Mouse (Mus musculus) liver, embryonic 14.5 days (tissue): ENCODE measurements at regions not wholly inside any gene's neighbourhood (a gene's known extent, or its start where the extent isn't known, plus 50 kb on each side); places are given as distances from the start of the nearest gene placed in this dataset.

Experiments
- ATAC-seq: fragments of 200-750 bp; cut with Nextera tagmentation; 2 replicates; pipeline ENCODE4 v1.8.0; 2017; ENCODE audit warnings: moderate number of reproducible peaks, mild to moderate bottlenecking, moderate library complexity; ENCODE audit not compliant: insufficient read depth
- DNase-seq, 3 experiments: peaks; one replicate each; pipeline ENCODE4 v3.0.0-alpha.2; 2012 to 2013; ENCODE audit warnings: low read depth in 3 of 3, low spot score in 3 of 3
- H3K27ac ChIP-seq: fragments of 300-500 bp; sonication (generic); 2 replicates; pipeline ENCODE4 v1.5.1; 2014; ENCODE audit warnings: moderate library complexity, mild to moderate bottlenecking, control low read depth, inconsistent platforms
- H3K27me3 ChIP-seq: fragments of 300-500 bp; sonication (generic); 2 replicates; pipeline ENCODE4 v1.6.1; 2014; ENCODE audit warnings: mild to moderate bottlenecking, low read length, moderate library complexity; ENCODE audit not compliant: control insufficient read depth, insufficient read depth
- H3K36me3 ChIP-seq: fragments of 300-500 bp; sonication (generic); replicated peaks from 2 replicates; pipeline ENCODE4 v1.6.1; 2014; ENCODE audit warnings: low read depth; ENCODE audit not compliant: control insufficient read depth, insufficient read depth
- H3K4me1 ChIP-seq, 2 experiments: fragments of 200-500 bp in 1 of 2; fragments of 300-500 bp in 1 of 2; sonication (generic) in 1 of 2; replicated peaks; 2 replicates each; pipeline ENCODE4 v1.6.1; 2012 to 2014; ENCODE audit warnings: antibody characterized with exemption in 1 of 2, inconsistent platforms in 1 of 2, low read length in 1 of 2; ENCODE audit not compliant: control insufficient read depth in 2 of 2, insufficient read depth in 2 of 2
- H3K4me2 ChIP-seq: fragments of 300-500 bp; sonication (generic); 2 replicates; pipeline ENCODE4 v1.6.1; 2014; ENCODE audit warnings: low read depth, mild to moderate bottlenecking, control low read depth, moderate library complexity
- H3K4me3 ChIP-seq, 2 experiments: fragments of 200-500 bp in 1 of 2; fragments of 300-500 bp in 1 of 2; sonication (generic) in 1 of 2; 2 replicates each; pipeline ENCODE4 v1.5.1; 2012 to 2014; ENCODE audit warnings: low read depth in 2 of 2, low read length in 2 of 2, mild to moderate bottlenecking in 2 of 2, control low read depth in 1 of 2, inconsistent platforms in 1 of 2, moderate library complexity in 1 of 2; ENCODE audit not compliant: insufficient read depth in 1 of 2
- H3K9ac ChIP-seq: fragments of 300-500 bp; sonication (generic); replicated peaks from 2 replicates; pipeline ENCODE4 v1.6.1; 2014; ENCODE audit warnings: mild to moderate bottlenecking, control low read depth, moderate library complexity
- H3K9me3 ChIP-seq: fragments of 300-500 bp; sonication (generic); 2 replicates; pipeline ENCODE4 v1.6.1; 2016; ENCODE audit warnings: low read length, mixed read lengths; ENCODE audit not compliant: control insufficient read depth
- CTCF ChIP-seq: IDR thresholded peaks from 2 replicates; pipeline ENCODE4 v1.5.1; 2016; ENCODE audit warnings: antibody characterized with exemption, low read depth, control low read depth
- EP300 ChIP-seq: IDR thresholded peaks from 2 replicates; pipeline ENCODE4 v1.6.1; 2016; ENCODE audit warnings: antibody characterized with exemption, low read depth
- WGBS: fragments of 180-500 bp; shearing (Covaris S2); extraction: QIAGEN DNeasy Blood & Tissue Kit; methylation state at CpG from one replicate; pipeline ENCODE4 v1.1.7; 2014; ENCODE audit not compliant: insufficient replicate concordance; 5-methylcytosine and 5-hydroxymethylcytosine counted together

DNA sequence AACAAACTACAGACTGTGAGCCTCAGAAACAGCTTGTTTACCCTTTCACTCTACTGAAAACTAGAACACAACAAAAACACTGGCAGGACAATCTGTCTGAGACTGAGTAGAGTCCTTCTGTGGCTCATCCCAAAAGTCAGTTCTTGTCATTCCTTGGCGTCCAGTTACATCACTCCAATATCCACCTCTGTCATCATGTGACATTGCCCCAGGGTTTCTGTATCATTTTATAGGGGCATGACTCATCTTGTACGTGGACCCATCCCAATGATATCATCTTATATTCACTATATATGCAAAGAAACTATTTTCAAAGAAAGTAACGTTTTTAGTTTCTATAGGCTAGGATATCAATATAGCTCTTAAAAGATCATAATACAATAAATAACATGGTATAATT is 152.3 kb downstream of the Dkk2 start:
- Histone ChIP-seq H3K4me1 (no peaks in the 10 kb centered on the region), H3K36me3 (no peaks in the 10 kb centered on the region), H3K9me3 (no peaks in the 10 kb centered on the region), H3K4me2 (no peak overlapping the region), H3K27ac (no peak overlapping the region), H3K9ac (no peak overlapping the region), H3K4me3 (no peak overlapping the region), H3K27me3 (no peaks in the 10 kb centered on the region)
- no peak for ATAC-seq
- WGBS: 53% methylated on average over 3 of the region's 3 CpGs
- no peak for DNase-seq
- TF ChIP-seq CTCF (no peak), EP300 (no peak)

- no peak overlapping the region for H3K27ac ChIP-seq
- H3K4me3 ChIP-seq: no peak overlapping the region
- DNase-seq: no peak
- no peaks in the 10 kb centered on the region for H3K36me3 ChIP-seq
- no peak overlapping the region for H3K4me2 ChIP-seq
- ATAC-seq: no peak
- H3K9me3 ChIP-seq: no peaks in the 10 kb centered on the region
- TF ChIP-seq CTCF: no peak
- no peak for TF ChIP-seq EP300
- WGBS: 50% methylated on average over 1 of the region's 1 CpGs
- no peak overlapping the region for H3K9ac ChIP-seq
- no peaks in the 10 kb centered on the region for H3K27me3 ChIP-seq
- H3K4me1 ChIP-seq: no peaks in the 10 kb centered on the region
Measured at GRCm38 (mm10) chr3:132257834-132258233, 172.7 kb downstream of the Dkk2 start.

DNA sequence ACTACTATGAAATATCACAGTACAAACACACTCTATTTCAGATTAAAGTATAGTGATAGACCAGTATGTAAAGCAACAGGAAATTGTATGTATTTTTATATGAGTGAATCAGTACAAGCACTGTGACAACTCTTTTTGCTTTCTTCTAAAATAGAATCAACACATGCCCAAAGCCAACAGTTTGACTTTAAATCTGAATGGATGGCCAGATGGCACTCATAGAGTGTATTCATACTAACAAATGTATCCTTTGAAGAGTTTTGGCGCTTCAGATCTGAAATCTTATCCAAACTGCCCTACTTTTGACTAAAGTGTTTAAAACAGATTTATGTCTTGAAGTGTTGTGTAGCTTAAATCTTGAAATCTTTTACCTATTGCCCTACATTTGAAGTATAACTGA is 184.5 kb downstream of the Dkk2 start:
- TF ChIP-seq EP300: no peak
- no peak for TF ChIP-seq CTCF
- H3K4me1 ChIP-seq: no peaks in the 10 kb centered on the region
- no peaks in the 10 kb centered on the region for H3K9me3 ChIP-seq
- no peak overlapping the region for H3K4me2 ChIP-seq
- no peak overlapping the region for H3K27ac ChIP-seq
- ATAC-seq: no peak
- H3K27me3 ChIP-seq: no peaks in the 10 kb centered on the region
- no peak for DNase-seq
- no peaks in the 10 kb centered on the region for H3K36me3 ChIP-seq
- H3K9ac ChIP-seq: no peak overlapping the region
- no peak overlapping the region for H3K4me3 ChIP-seq
- WGBS: 35% methylated on average over 1 of the region's 1 CpGs

DNA sequence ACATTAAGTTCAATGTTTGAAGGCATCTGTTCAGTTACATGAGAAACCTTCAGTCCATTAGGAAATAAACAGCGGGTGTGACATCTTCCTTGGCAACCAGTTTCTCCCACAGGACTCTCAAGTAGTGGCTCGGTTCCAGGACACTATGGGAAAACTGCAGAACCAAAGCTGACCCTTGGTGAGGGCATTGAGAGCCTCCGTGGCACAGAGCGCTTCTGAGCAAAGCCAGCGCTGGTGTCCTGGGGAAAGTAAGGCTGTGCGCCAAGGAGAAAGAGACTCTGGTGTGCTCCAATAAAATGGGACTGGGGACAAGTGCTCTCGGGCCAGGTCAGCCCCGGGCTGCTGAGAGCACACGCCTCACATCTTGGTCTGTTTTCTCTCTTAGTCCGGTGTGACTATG is 189.7 kb downstream of the Dkk2 start:
- H3K4me1 ChIP-seq: no peaks in the 10 kb centered on the region
- WGBS: 73% methylated on average over 10 of the region's 10 CpGs
- H3K4me3 ChIP-seq: no peak overlapping the region
- no peak overlapping the region for H3K9ac ChIP-seq
- H3K4me2 ChIP-seq: no peak overlapping the region
- no peaks in the 10 kb centered on the region for H3K27me3 ChIP-seq
- no peaks in the 10 kb centered on the region for H3K36me3 ChIP-seq
- no peak overlapping the region for H3K27ac ChIP-seq
- DNase-seq: no peak
- ATAC-seq: no peak
- no peaks in the 10 kb centered on the region for H3K9me3 ChIP-seq
- TF ChIP-seq EP300 (no peak), CTCF (no peak)

- WGBS: 52% methylated on average over 1 of the region's 1 CpGs
- no peak for DNase-seq
- Histone ChIP-seq H3K36me3 (no peaks in the 10 kb centered on the region), H3K9me3 (no peaks in the 10 kb centered on the region), H3K4me1 (no peaks in the 10 kb centered on the region), H3K27ac (no peak overlapping the region), H3K4me2 (no peak overlapping the region), H3K4me3 (no peak overlapping the region), H3K27me3 (no peaks in the 10 kb centered on the region), H3K9ac (no peak overlapping the region)
- no peak for ATAC-seq
- TF ChIP-seq CTCF (no peak), EP300 (no peak)
Measured at GRCm38 (mm10) chr3:132277771-132278170, 192.7 kb downstream of the Dkk2 start.

DNA sequence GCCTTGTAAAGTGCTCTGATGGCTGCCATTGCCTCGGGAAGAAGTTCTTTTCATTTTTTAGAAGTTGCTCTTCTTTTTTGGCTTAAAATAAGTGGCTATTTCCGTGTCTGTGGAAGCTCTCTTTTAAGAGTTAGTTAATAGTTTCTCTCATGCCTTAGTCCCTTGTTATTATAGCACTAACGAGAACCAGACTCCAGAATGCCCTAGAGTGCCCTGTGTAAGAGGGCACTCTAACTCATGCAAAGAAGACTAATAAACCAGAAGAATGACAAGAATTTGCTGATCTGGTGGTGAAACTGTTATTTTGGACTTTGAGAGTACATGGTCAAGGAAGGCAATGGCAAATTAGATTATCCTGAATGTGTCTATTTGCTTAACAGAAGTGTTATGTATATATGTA is 202.6 kb downstream of the Dkk2 start:
- TF ChIP-seq CTCF: no peak
- no peak for TF ChIP-seq EP300
- H3K4me3 ChIP-seq: no peak overlapping the region
- H3K9me3 ChIP-seq: no peaks in the 10 kb centered on the region
- no peak overlapping the region for H3K27ac ChIP-seq
- ATAC-seq (no peak), DNase-seq (no peak)
- H3K36me3 ChIP-seq: no peaks in the 10 kb centered on the region
- no peaks in the 10 kb centered on the region for H3K27me3 ChIP-seq
- H3K4me1 ChIP-seq: no peaks in the 10 kb centered on the region
- 38% methylated on average over 3 of the region's 3 CpGs for WGBS
- no peak overlapping the region for H3K9ac ChIP-seq
- no peak overlapping the region for H3K4me2 ChIP-seq
